Mouse (Mus musculus): Measurements from ENCODE around the gene Egln2.

DNA sequence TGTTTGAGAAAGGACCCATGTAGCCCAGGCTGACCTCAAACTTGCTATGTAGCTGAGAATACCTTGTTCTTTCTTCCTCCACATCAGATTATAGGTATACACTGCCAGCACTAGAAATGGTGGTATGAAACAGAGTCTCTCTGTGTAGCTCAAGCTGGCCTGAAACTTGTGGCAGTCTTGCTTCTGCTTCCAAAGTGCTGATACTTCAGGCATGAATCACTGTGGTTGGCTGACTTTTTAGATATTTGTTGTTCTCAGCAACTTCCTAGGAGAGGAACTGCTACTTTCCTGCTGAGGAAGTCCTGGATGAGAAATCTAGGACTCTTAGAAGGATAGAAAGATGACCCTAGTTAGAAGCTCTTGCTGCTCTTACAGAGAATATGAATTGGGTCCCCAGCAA lies 31.8 kb upstream of the Egln2 start:
- TF ChIP-seq POLR2A (IDR thresholded peaks at IDR 0.05; ENCODE audit: insufficient read length, low read depth) = no peak
- TF ChIP-seq MAX (IDR thresholded peaks at IDR 0.05; ENCODE audit: low read depth) = no peak
- no peak for TF ChIP-seq E2F4 (IDR thresholded peaks at IDR 0.05; ENCODE audit: insufficient read depth)
- no peak for TF ChIP-seq SRF (IDR thresholded peaks at IDR 0.05; ENCODE audit: control insufficient read depth, insufficient read length, low read depth)
- no peak for TF ChIP-seq MYOD1 (IDR thresholded peaks at IDR 0.05; ENCODE audit: control insufficient read depth in 1 of 3, insufficient read length in 2 of 3, low read depth in 2 of 3)
- no peak for TF ChIP-seq USF1 (IDR thresholded peaks at IDR 0.05; ENCODE audit: low read depth)
- no peak for TF ChIP-seq POLR2AphosphoS2 (IDR thresholded peaks at IDR 0.05; ENCODE audit: insufficient read length, low read depth)
- TF ChIP-seq CEBPB (IDR thresholded peaks at IDR 0.05; ENCODE audit: insufficient read depth, poor library complexity, severe bottlenecking) = no peak
- no peak for TF ChIP-seq TCF12 (IDR thresholded peaks at IDR 0.05; ENCODE audit: insufficient read depth, poor library complexity, severe bottlenecking)
